Mouse (Mus musculus) myocyte (in vitro differentiated cells): Measurements from ENCODE around the gene Pbx1.

ENCODE experiments used
- CEBPB ChIP-seq: IDR thresholded peaks from 2 replicates; pipeline ENCODE4 v1.6.1; 2011; ENCODE audit warnings: mild to moderate bottlenecking, moderate library complexity; ENCODE audit not compliant: poor library complexity, insufficient read depth, severe bottlenecking
- MAX ChIP-seq: IDR thresholded peaks from one replicate; pipeline ENCODE4 v1.6.1; 2011; ENCODE audit warnings: low read depth, mild to moderate bottlenecking, control low read depth
- MYOD1 ChIP-seq, 3 experiments: IDR thresholded peaks; one replicate each; pipeline ENCODE4 v1.6.1; 2011; ENCODE audit warnings: control low read depth in 2 of 3, low read depth in 2 of 3, mild to moderate bottlenecking in 2 of 3, moderate library complexity in 1 of 3; ENCODE audit not compliant: insufficient read length in 2 of 3, control insufficient read depth in 1 of 3
- POLR2A ChIP-seq: IDR thresholded peaks from one replicate; pipeline ENCODE4 v1.6.1; 2011; ENCODE audit warnings: low read depth, mild to moderate bottlenecking, control low read depth, moderate library complexity; ENCODE audit not compliant: insufficient read length

- TF ChIP-seq CEBPB (no peak), POLR2A (no peak), MYOD1 (IDR thresholded peaks at IDR 0.05; ENCODE audit: control insufficient read depth in 1 of 3, insufficient read length in 2 of 3, low read depth in 2 of 3) (no peak), MAX (no peak)
Measured at GRCm38 (mm10) chr1:168377650-168378049, 54.4 kb downstream of the Pbx1 start.
